Mouse (Mus musculus) CD4-positive naive resting alpha-beta T cell, adult 57 days (primary cell): Measurements from ENCODE around the gene Adgb. TPM values are rescaled to one million over a fixed set of nuclear protein-coding genes. Genes with fewer than 3 reads are reported as not detected.

Experiments
- total RNA-seq: library from RNA; stranded (reverse); gene quantifications from one replicate; pipeline ENCODE4 v1.2.4, GENCODE M21; 2023

Adgb gene
- total RNA-seq = 0.12 TPM

GRCm38 (mm10) chr10:10471961-10472610, at the start of gene Adgb:
TSS of gene Adgb (minus strand) at chr10:10472326.

Other genes starting within 250 kb of the Adgb start
- gene Rab32, start 85.9 kb upstream of the Adgb start, total RNA-seq = 3.5 TPM
- not detected for gene Gm10944, start 209.0 kb upstream of the Adgb start, total RNA-seq